Mouse (Mus musculus): ENCODE data around the gene 0610010K14Rik. TPM values are rescaled to one million over a fixed set of nuclear protein-coding genes. Genes with fewer than 3 reads are reported as not detected.

0610010K14Rik gene
- 100 to 1,000 TPM; 168 to 216 TPM for polyA plus RNA-seq (2012; fragmentation: generic; extraction: Trizol)

DNA sequence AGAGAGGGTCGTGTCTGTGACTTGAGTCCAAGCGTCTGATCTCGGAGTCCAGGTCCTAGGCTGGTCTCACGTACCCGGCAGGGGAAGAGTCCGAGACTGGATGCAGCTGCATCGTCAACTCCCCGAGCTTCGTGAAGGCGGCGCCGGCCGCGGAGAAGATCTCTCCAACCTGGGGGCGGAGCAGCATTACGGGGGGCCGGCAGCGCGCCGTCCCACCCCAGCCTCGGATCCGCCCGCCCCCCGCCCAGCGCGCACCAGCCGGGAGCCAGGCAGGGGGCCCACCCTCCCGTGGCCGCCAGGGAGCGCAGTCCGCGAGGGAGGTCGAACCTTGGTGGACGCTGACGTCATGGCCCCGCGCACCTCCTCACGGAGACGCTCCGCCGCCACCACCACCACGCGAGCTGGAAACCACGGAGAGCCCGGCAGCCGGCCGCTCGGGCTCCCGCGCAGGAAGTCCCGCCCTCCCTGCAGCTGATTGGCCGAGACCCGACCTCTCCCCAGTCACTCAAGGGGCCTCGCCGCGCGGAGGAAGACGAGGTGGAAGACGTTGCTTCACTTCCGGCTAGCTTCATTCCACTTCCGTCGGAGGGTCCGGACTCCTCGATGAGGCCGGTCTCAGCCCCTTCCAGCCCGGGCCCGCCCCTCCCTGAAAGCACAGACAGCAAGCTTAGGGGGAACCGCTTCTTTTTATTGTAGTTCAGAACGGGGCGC is at the start of gene 0610010K14Rik:
Gene 0610010K14Rik, minus strand, starts transcription at position 458 of the 711 bp plus-strand sequence.

GRCm38 (mm10) chr11:70254931-70255531 is 17.3 kb upstream of the 0610010K14Rik start, which contains the start of gene Alox12:
Alox12 (minus strand) TSS chr11:70255353.

GRCm38 (mm10) chr11:70239541-70240279 is 2.0 kb upstream of the 0610010K14Rik start, which contains the start of the genes Gm21988 and Rnasek:
Gm21988 (minus strand) TSS chr11:70239830.
Rnasek (minus strand) TSS chr11:70239842.

DNA sequence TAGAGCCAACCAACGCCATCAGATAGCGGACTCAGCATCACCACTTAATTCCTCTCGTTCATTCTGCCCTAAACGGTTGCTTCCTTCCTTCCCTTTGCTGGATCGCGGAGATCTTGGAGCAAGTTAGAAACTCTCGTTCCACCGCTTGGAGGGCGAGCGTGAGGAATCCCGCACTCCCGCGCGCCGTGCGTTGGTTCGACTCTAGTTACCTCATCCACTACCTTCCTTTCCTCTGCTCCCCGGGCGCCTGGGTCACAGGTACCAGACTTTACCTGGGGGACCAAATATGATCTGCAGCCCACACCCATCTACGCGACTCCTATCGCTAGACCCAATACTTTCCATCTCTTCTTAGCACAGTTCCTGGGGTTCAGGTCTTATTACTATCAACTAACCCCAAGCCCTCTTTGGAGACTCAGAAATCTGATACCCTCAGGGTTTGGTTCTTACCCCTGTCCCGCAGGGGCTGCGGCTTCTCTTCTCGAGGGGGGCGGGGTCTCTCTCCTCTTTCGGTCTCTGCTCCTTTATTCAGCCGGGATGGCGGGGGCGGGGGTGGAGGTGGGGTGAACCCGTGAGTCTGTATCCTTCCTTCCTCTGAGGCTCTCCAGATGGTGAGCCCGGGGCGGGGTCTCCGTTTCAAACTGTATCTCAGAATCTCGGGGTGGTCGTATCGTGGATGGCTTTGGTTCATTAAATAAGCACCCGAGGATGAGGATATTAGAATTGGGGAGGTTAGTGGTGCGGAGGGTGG is 8.3 kb downstream of the 0610010K14Rik start, which contains the start of gene Bcl6b:
Gene Bcl6b, minus strand, starts transcription at position 539 of the 751 bp plus-strand sequence.

DNA sequence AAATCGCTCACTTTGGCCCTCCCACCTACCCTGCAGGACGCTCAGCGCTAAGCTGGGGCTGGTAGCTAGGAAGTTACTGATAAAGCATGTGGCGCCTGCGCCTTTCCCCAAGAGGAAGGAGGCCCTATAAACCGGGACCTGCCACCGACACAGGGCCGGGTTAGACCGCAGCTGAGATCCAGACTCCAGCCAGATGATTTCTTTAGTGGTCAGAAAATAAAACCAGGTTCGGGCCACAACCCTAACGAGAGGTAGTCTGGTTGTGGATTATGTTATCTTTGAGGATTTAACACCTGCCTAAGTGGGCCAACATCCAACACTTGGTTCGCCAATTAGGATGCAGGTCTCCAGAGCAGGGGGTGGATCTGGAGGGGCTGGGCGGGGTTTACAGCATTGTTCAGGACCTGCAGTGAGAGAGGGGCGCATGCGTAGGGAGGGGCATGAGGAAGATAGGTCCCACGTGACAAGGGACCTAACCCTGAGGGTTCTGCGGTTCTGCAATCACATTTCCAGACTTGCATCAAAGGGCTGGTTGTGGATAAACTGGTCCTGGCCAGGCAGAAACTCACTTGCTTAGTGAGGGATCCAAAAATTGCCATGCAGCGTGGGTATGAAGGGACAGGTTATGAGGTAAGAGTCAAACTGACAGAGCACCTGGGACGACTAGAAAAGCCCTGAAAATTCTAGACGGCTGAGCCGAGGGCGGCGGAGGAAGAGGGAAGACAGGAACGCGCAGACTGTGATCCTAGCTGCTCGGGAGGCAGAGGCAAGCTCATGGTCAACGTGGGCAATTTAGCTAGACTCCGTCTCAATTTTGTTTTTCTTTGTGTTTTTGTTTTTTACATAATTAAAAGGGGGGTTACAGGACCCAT is 16.7 kb downstream of the 0610010K14Rik start, which contains the start of gene Slc16a13:
Gene Slc16a13, minus strand, starts transcription at position 334 of the 872 bp plus-strand sequence.

DNA sequence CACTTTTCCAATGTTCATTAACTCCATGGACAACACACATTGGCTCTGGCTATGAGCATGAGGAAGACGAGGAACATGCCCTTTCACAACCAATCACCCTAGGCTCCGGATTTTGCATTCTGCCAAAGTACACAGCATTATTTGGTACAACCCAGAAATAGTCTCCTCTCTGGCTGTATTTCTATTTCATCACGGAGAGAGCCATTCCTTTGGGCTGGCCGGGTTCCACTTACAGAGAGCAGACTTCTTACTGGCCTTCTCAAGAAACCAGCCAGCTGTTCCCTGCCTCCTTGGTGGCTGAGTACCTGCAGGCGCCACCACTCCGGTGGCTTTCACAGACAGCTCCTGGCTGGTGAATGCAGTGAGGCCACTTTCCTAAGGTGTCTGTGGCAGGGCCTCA is 25.3 kb downstream of the 0610010K14Rik start, which contains the start of gene Slc16a11:
Gene Slc16a11, plus strand, starts transcription at position 330 of the 400 bp plus-strand sequence.

Other genes starting within 250 kb of the 0610010K14Rik start
- gene Gabarap, start 246.8 kb downstream of the 0610010K14Rik start, polyA plus RNA-seq (2012; fragmentation: generic; extraction: Trizol), result 100 to 1,000 TPM; 710 to 827 TPM
- 10 to 100 TPM; 66.5 to 68.8 TPM for gene Phf23, start 242.1 kb downstream of the 0610010K14Rik start, polyA plus RNA-seq (2012; fragmentation: generic; extraction: Trizol)
- 10 to 100 TPM; 22.0 to 49.6 TPM for gene Dvl2, start 237.3 kb downstream of the 0610010K14Rik start, polyA plus RNA-seq (2012; fragmentation: generic; extraction: Trizol)
- gene Acadvl, start 222.5 kb downstream of the 0610010K14Rik start, polyA plus RNA-seq (2012; fragmentation: generic; extraction: Trizol), result 100 to 1,000 TPM; 121 to 196 TPM
- gene Dlg4, start 221.0 kb downstream of the 0610010K14Rik start, polyA plus RNA-seq (2012; fragmentation: generic; extraction: Trizol), result 10 to 100 TPM; 12.9 to 43.6 TPM
- 1 to 10 TPM; 1.2 to 4.9 TPM for gene Asgr1, start 183.8 kb downstream of the 0610010K14Rik start, polyA plus RNA-seq (2012; fragmentation: generic; extraction: Trizol)
- under 1 TPM; 0.04 to 0.12 TPM for gene Asgr2, start 145.3 kb downstream of the 0610010K14Rik start, polyA plus RNA-seq (2012; fragmentation: generic; extraction: Trizol)
- gene Mgl2, start 107.6 kb downstream of the 0610010K14Rik start, polyA plus RNA-seq (2012; fragmentation: generic; extraction: Trizol), result under 1 TPM in 1 of 2 experiments, not detected in 1; 0.01 TPM
- gene Clec10a, start 81.7 kb downstream of the 0610010K14Rik start, polyA plus RNA-seq (2012; fragmentation: generic; extraction: Trizol), result under 1 TPM; 0.24 to 0.35 TPM
- under 1 TPM; 0.05 to 0.54 TPM for gene Slc16a11, start 25.2 kb downstream of the 0610010K14Rik start, polyA plus RNA-seq (2012; fragmentation: generic; extraction: Trizol)
- gene Slc16a13, start 16.9 kb downstream of the 0610010K14Rik start, polyA plus RNA-seq (2012; fragmentation: generic; extraction: Trizol), result 1 to 10 TPM in 1 of 2 experiments, under 1 TPM in 1; 0.08 to 2.6 TPM
- gene Bcl6b, start 8.1 kb downstream of the 0610010K14Rik start, polyA plus RNA-seq (2012; fragmentation: generic; extraction: Trizol), result under 1 TPM; 0.01 to 0.08 TPM
- 10 to 100 TPM; 16.5 to 24.7 TPM for gene Gm21988, start 1.9 kb upstream of the 0610010K14Rik start, polyA plus RNA-seq (2012; fragmentation: generic; extraction: Trizol)
- 100 to 1,000 TPM; 342 to 713 TPM for gene Rnasek, start 1.9 kb upstream of the 0610010K14Rik start, polyA plus RNA-seq (2012; fragmentation: generic; extraction: Trizol)
- gene Alox12, start 17.4 kb upstream of the 0610010K14Rik start, polyA plus RNA-seq (2012; fragmentation: generic; extraction: Trizol), result under 1 TPM; 0.04 to 0.07 TPM
- gene Alox12e, start 84.7 kb upstream of the 0610010K14Rik start, polyA plus RNA-seq (2012; fragmentation: generic; extraction: Trizol), result under 1 TPM; 0.07 to 0.08 TPM
- gene Alox15, start 114.1 kb upstream of the 0610010K14Rik start, polyA plus RNA-seq (2012; fragmentation: generic; extraction: Trizol), result not detected
- 10 to 100 TPM; 31.0 to 47.5 TPM for gene Pelp1, start 172.1 kb upstream of the 0610010K14Rik start, polyA plus RNA-seq (2012; fragmentation: generic; extraction: Trizol)
- 10 to 100 TPM; 24.4 to 35.9 TPM for gene Arrb2, start 194.7 kb upstream of the 0610010K14Rik start, polyA plus RNA-seq (2012; fragmentation: generic; extraction: Trizol)
- 10 to 100 TPM; 60.7 to 61.7 TPM for gene Med11, start 214.0 kb upstream of the 0610010K14Rik start, polyA plus RNA-seq (2012; fragmentation: generic; extraction: Trizol)
- gene Zmynd15, start 221.5 kb upstream of the 0610010K14Rik start, polyA plus RNA-seq (2012; fragmentation: generic; extraction: Trizol), result under 1 TPM; 0.05 to 0.08 TPM
- gene Cxcl16, start 222.1 kb upstream of the 0610010K14Rik start, polyA plus RNA-seq (2012; fragmentation: generic; extraction: Trizol), result under 1 TPM; 0.04 to 0.19 TPM